20 mouse cellular contexts compared by ENCODE assay signal in genomic region chr7:35698073-35698472, GRCm38 (mm10). TPM values are rescaled to one million over a fixed set of nuclear protein-coding genes. Genes with fewer than 3 reads are reported as not detected.
DNase-seq lines count a peak whose midpoint lies in the region; ATAC-seq and TF ChIP-seq lines count a peak whose summit lies in the region.
"Had no signal": no experiment of that assay in that cellular context is flagged by ENCODE, and none has a peak within 500 bp of the region (broad histone marks: within the 10 kb centered on the region; RNA-seq: fewer than 3 reads in every experiment).

No protein-coding gene starts in this region.

- no peak overlapping the region for H3K27ac ChIP-seq in gastrocnemius, adult 2 months
- H3K27ac ChIP-seq in liver, embryonic 14.5 days = no peak overlapping the region
- H3K27ac ChIP-seq: embryonic facial prominence, embryonic 10.5 days; limb, embryonic 12.5 days; liver, embryonic 13.5 days; macrophage; midbrain, embryonic 10.5 days; neural tube, embryonic 15.5 days had no signal

- ATAC-seq in liver, embryonic 14.5 days (ENCODE audit: insufficient read depth) = no peak
- ATAC-seq: hindbrain, embryonic 16.5 days had no signal

- H3K4me2 ChIP-seq in liver, embryonic 14.5 days (ENCODE audit: low read depth) = no peak overlapping the region
- H3K4me2 ChIP-seq: limb, embryonic 12.5 days; liver, embryonic 13.5 days; neural tube, embryonic 15.5 days had no signal

- no peak overlapping the region for H3K4me3 ChIP-seq in gastrocnemius, adult 2 months
- H3K4me3 ChIP-seq in liver, embryonic 14.5 days (ENCODE audit: insufficient read depth in 1 of 2, low read depth in 2 of 2, low read length in 2 of 2) = no peak overlapping the region
- H3K4me3 ChIP-seq: embryonic facial prominence, embryonic 10.5 days; limb, embryonic 12.5 days; liver, embryonic 13.5 days; midbrain, embryonic 10.5 days; neural tube, embryonic 15.5 days had no signal

- intact Hi-C loops in gastrocnemius, adult 2 months (cut with DNase I) = no loop called here

- H3K9me3 ChIP-seq in liver, embryonic 14.5 days (ENCODE audit: control insufficient read depth, low read length) = no peaks in the 10 kb centered on the region
- H3K9me3 ChIP-seq: embryonic facial prominence, embryonic 10.5 days; limb, embryonic 12.5 days; liver, embryonic 13.5 days; midbrain, embryonic 10.5 days; neural tube, embryonic 15.5 days had no signal

- peak; percentile 22; the same call in 1 of the 2 replicates for TF ChIP-seq CTCF in gastrocnemius, adult 2 months (IDR thresholded peaks at IDR 0.05)
- TF ChIP-seq CTCF in liver, embryonic 14.5 days (IDR thresholded peaks at IDR 0.05; ENCODE audit: low read depth) = peak; percentile 28; the same call in 1 of the 2 replicates

- no peaks in the 10 kb centered on the region for H3K4me1 ChIP-seq in liver, embryonic 14.5 days (replicated peaks; ENCODE audit: control insufficient read depth in 2 of 2, insufficient read depth in 2 of 2, low read length in 1 of 2)
- H3K4me1 ChIP-seq: embryonic facial prominence, embryonic 10.5 days; limb, embryonic 12.5 days; liver, embryonic 13.5 days; midbrain, embryonic 10.5 days; neural tube, embryonic 15.5 days had no signal

- H3K27me3 ChIP-seq in liver, embryonic 14.5 days (ENCODE audit: control insufficient read depth, insufficient read depth, low read length) = no peaks in the 10 kb centered on the region
- H3K27me3 ChIP-seq: CH12.LX; limb, embryonic 12.5 days; liver, embryonic 13.5 days; neural tube, embryonic 15.5 days had no signal

- H3K36me3 ChIP-seq in liver, embryonic 14.5 days (replicated peaks; ENCODE audit: control insufficient read depth, insufficient read depth, low read depth) = no peaks in the 10 kb centered on the region
- H3K36me3 ChIP-seq: liver, embryonic 13.5 days had no signal

- no peak for TF ChIP-seq EP300 in liver, embryonic 14.5 days (IDR thresholded peaks at IDR 0.05; ENCODE audit: low read depth)

- DNase-seq in gastrocnemius, adult 2 months = no peak
- no peak for DNase-seq in gastrocnemius, postnatal 10 days
- DNase-seq in liver, embryonic 14.5 days (ENCODE audit: low read depth in 3 of 3, low spot score in 3 of 3) = no peak
- DNase-seq in liver (no peak), 416B (ENCODE audit: low read depth) (peak; percentile 13), R1 (ENCODE audit: low read depth, low spot score) (peak; percentile 47)
- no peak for DNase-seq in cerebellum, postnatal 25 days
- DNase-seq: adrenal gland, postnatal 36 days; cerebellum, adult 9-10 months; kidney, adult 11 months; liver, embryonic 13.5 days; right cerebral cortex, adult 18-20 months; right cerebral cortex, postnatal 4 days had no signal

- 88% methylated on average over 1 of the region's 1 CpGs for WGBS in liver, embryonic 14.5 days (ENCODE audit: insufficient replicate concordance)

- H3K9ac ChIP-seq in liver, embryonic 14.5 days (replicated peaks) = no peak overlapping the region
- H3K9ac ChIP-seq: limb, embryonic 12.5 days; liver, embryonic 13.5 days; neural tube, embryonic 15.5 days had no signal

RNA-seq across cellular contexts. Expression of gene Pdcd5, which starts 50.8 kb away (rescaled TPM):
- 100 to 1,000 TPM; 150 to 159 TPM for total RNA-seq in gastrocnemius, adult 2 months (2021)
- total RNA-seq in gastrocnemius, postnatal 10 days (2021) = 100 to 1,000 TPM; 133 to 141 TPM
- polyA plus RNA-seq in liver, embryonic 14.5 days (2012; rRNA removed) = 30.5 and 85.7 TPM in 2 replicates
- polyA plus RNA-seq in liver, embryonic 14.5 days (2014; fragmentation: Nextera tagmentation; extraction: Ambion mirVana) = 151 and 161 TPM in 2 replicates

RNA-seq across cellular contexts. Expression of gene Dpy19l3, which starts 56.2 kb away (rescaled TPM):
- 1 to 10 TPM; 5.8 to 7.1 TPM for total RNA-seq in gastrocnemius, adult 2 months (2021)
- 10 to 100 TPM in 1 of 2 experiments, 1 to 10 TPM in 1; 9.7 to 15.8 TPM for total RNA-seq in gastrocnemius, postnatal 10 days (2021)
- 1.3 and 2.1 TPM in 2 replicates for polyA plus RNA-seq in liver, embryonic 14.5 days (2012; rRNA removed)
- 6.4 and 7.3 TPM in 2 replicates for polyA plus RNA-seq in liver, embryonic 14.5 days (2014; fragmentation: Nextera tagmentation; extraction: Ambion mirVana)

Comparison
In these comparisons a context has a peak if more than half of its experiments do, and no peak if none do; other contexts are left out.
1. DNase-seq: peak in 416B (single experiment) and R1 (single experiment); none in gastrocnemius, adult 2 months (single experiment), gastrocnemius, postnatal 10 days (single experiment), liver, embryonic 14.5 days (0 of 3), liver (single experiment) and cerebellum, postnatal 25 days (0 of 2).